17 mouse cellular contexts compared by ENCODE assay signal in the genomic region with DNA sequence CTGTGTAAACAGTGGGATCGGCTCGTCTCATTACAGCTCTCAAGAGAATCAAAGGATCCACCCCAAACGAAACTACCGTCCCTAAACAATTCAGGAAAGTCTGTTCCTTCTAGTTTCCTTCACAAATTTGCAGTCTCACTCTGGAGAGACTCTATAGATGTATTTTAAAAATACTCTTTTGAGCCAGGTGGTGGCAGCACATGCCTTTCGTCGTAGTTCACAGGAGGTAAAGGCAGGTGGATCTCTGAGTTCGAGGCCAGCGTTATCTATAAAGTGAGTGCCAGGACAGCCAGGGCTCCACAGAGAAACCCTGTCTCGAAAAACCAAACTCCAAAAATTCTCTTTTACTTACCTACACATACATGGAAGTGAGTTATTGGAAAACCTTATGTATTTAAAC. TPM values are rescaled to one million over a fixed set of nuclear protein-coding genes. Genes with fewer than 3 reads are reported as not detected.
DNase-seq lines count a peak whose midpoint lies in the region; ATAC-seq and TF ChIP-seq lines count a peak whose summit lies in the region.
"Had no signal": no experiment of that assay in that cellular context is flagged by ENCODE, and none has a peak within 500 bp of the region (broad histone marks: within the 10 kb centered on the region; RNA-seq: fewer than 3 reads in every experiment).

No protein-coding gene starts in this region.

- H3K4me3 ChIP-seq in layer of hippocampus, adult 2 months: no peak overlapping the region
- no peak overlapping the region for H3K4me3 ChIP-seq in MEL (ENCODE audit: control insufficient read depth in 1 of 2, insufficient read depth in 1 of 2, low read depth in 2 of 2, low read length in 2 of 2)
- no peak overlapping the region for H3K4me3 ChIP-seq in small intestine, adult 2 months (ENCODE audit: low read depth, low read length)
- no peak overlapping the region for H3K4me3 ChIP-seq in midbrain, embryonic 14.5 days (replicated peaks; ENCODE audit: low read depth, low read length)
- H3K4me3 ChIP-seq in midbrain, embryonic 11.5 days (ENCODE audit: low read depth, low read length): no peak overlapping the region
- H3K4me3 ChIP-seq: heart, embryonic 10.5 days; limb, embryonic 12.5 days; stomach, embryonic 15.5 days had no signal

- H3K27me3 ChIP-seq in MEL (ENCODE audit: control insufficient read depth in 1 of 2, insufficient read depth in 2 of 2, low read length in 2 of 2): no peaks in the 10 kb centered on the region
- no peaks in the 10 kb centered on the region for H3K27me3 ChIP-seq in small intestine, adult 2 months (ENCODE audit: control insufficient read depth, insufficient read depth, low read length)
- no peaks in the 10 kb centered on the region for H3K27me3 ChIP-seq in midbrain, embryonic 14.5 days (ENCODE audit: control insufficient read depth, insufficient read depth, low read length)
- no peaks in the 10 kb centered on the region for H3K27me3 ChIP-seq in midbrain, embryonic 11.5 days (ENCODE audit: control insufficient read depth, insufficient read depth, low read length)
- H3K27me3 ChIP-seq: limb, embryonic 12.5 days; stomach, embryonic 15.5 days had no signal

- H3K4me2 ChIP-seq in midbrain, embryonic 14.5 days (ENCODE audit: low read length): no peak overlapping the region
- H3K4me2 ChIP-seq in midbrain, embryonic 11.5 days: no peak overlapping the region
- H3K4me2 ChIP-seq: limb, embryonic 12.5 days; stomach, embryonic 15.5 days had no signal

- DNase-seq in layer of hippocampus, adult 2 months (ENCODE audit: low spot score in 2 of 2): no peak
- no peak for DNase-seq in layer of hippocampus, adult 9-11 months
- DNase-seq in CD4-positive helper T cell, adult 2 months (ENCODE audit: low read depth, low spot score): peak; percentile 8
- peak; percentile 34 for DNase-seq in MEL (ENCODE audit: low read depth, low spot score)
- DNase-seq in midbrain, embryonic 14.5 days: no peak
- no peak for DNase-seq in midbrain, embryonic 11.5 days (ENCODE audit: low spot score, missing footprints)
- DNase-seq: right cerebral cortex, postnatal 14 days had no signal

- H3K4me1 ChIP-seq in MEL (ENCODE audit: control insufficient read depth in 1 of 2, insufficient read depth in 2 of 2, low read length in 2 of 2): no peaks in the 10 kb centered on the region
- no peaks in the 10 kb centered on the region for H3K4me1 ChIP-seq in small intestine, adult 2 months (ENCODE audit: control insufficient read depth, insufficient read depth, insufficient read length, low read length)
- no peaks in the 10 kb centered on the region for H3K4me1 ChIP-seq in midbrain, embryonic 14.5 days (ENCODE audit: control insufficient read depth, insufficient read depth, low read length)
- H3K4me1 ChIP-seq in midbrain, embryonic 11.5 days (ENCODE audit: control insufficient read depth, insufficient read depth, low read length): no peaks in the 10 kb centered on the region
- H3K4me1 ChIP-seq: heart, embryonic 10.5 days; limb, embryonic 12.5 days; stomach, embryonic 15.5 days had no signal

- no peak for TF ChIP-seq EP300 in MEL (IDR thresholded peaks at IDR 0.05; ENCODE audit: low read depth in 1 of 2, low read length in 2 of 2)

- no peak for TF ChIP-seq POLR2A in MEL (IDR thresholded peaks at IDR 0.05; ENCODE audit: control insufficient read depth in 1 of 2, insufficient read depth in 1 of 2, low read depth in 1 of 2, low read length in 2 of 2, poor library complexity in 1 of 2)
- TF ChIP-seq POLR2A in small intestine, adult 2 months (IDR thresholded peaks at IDR 0.05; ENCODE audit: low read depth, low read length): no peak

- no peak for ATAC-seq in midbrain, embryonic 14.5 days (ENCODE audit: low FRiP score, low TSS enrichment)
- ATAC-seq in midbrain, embryonic 11.5 days (ENCODE audit: low FRiP score): no peak
- ATAC-seq: intestine, embryonic 16.5 days; midbrain, embryonic 16.5 days had no signal

- peak; percentile 52 for TF ChIP-seq CTCF in layer of hippocampus, adult 2 months (conservative IDR thresholded peaks at IDR 0.05)
- peak; percentile 18 to 53 (median 45); a peak in 5 of 6 replicates for TF ChIP-seq CTCF in MEL (IDR thresholded peaks at IDR 0.05 in 2 of 3, conservative IDR thresholded peaks at IDR 0.05 in 1 of 3; ENCODE audit: control insufficient read depth in 1 of 3, insufficient read depth in 1 of 3, low read depth in 2 of 3, low read length in 3 of 3, poor library complexity in 1 of 3, severe bottlenecking in 1 of 3)
- peak; percentile 14; the same call in 1 of the 2 replicates for TF ChIP-seq CTCF in small intestine, adult 2 months (IDR thresholded peaks at IDR 0.05; ENCODE audit: extremely low read depth, insufficient read length, insufficient replicate concordance, low read depth, low read length)

- no peak overlapping the region for H3K27ac ChIP-seq in layer of hippocampus, adult 2 months
- H3K27ac ChIP-seq in MEL (ENCODE audit: control insufficient read depth, low read depth, low read length): no peak overlapping the region
- no peak overlapping the region for H3K27ac ChIP-seq in small intestine, adult 2 months (ENCODE audit: insufficient read depth, low read depth, low read length)
- no peak overlapping the region for H3K27ac ChIP-seq in midbrain, embryonic 14.5 days (replicated peaks; ENCODE audit: low read depth, low read length)
- no peak overlapping the region for H3K27ac ChIP-seq in midbrain, embryonic 11.5 days (ENCODE audit: low read depth, low read length)
- H3K27ac ChIP-seq: heart, embryonic 10.5 days; limb, embryonic 12.5 days; stomach, embryonic 15.5 days had no signal

- WGBS in small intestine, adult 2 months: 47% methylated on average over 9 of the region's 9 CpGs
- 54% methylated on average over 9 of the region's 9 CpGs for WGBS in midbrain, embryonic 14.5 days
- WGBS in midbrain, embryonic 11.5 days: 52% methylated on average over 9 of the region's 9 CpGs

- H3K9me3 ChIP-seq in MEL (replicated peaks; ENCODE audit: insufficient read depth, low read length): no peaks in the 10 kb centered on the region
- H3K9me3 ChIP-seq in midbrain, embryonic 14.5 days (ENCODE audit: control insufficient read depth, low read length): peaks cover 7% of the 10 kb centered on the region; the same call in 1 of the 2 replicates
- no peaks in the 10 kb centered on the region; the same call in 1 of the 2 replicates for H3K9me3 ChIP-seq in midbrain, embryonic 11.5 days (ENCODE audit: control insufficient read depth, low read length)
- H3K9me3 ChIP-seq: stomach, embryonic 15.5 days had no signal

- TF ChIP-seq RAD21 in MEL (IDR thresholded peaks at IDR 0.05; ENCODE audit: low read depth, low read length): peak; percentile 58

- H3K36me3 ChIP-seq in MEL (ENCODE audit: control insufficient read depth in 1 of 2, insufficient read depth in 2 of 2, low read length in 2 of 2): peaks cover 0 to 5% of the 10 kb centered on the region in 2 experiments; a peak in 1 of 4 replicates
- peaks cover 14% of the 10 kb centered on the region for H3K36me3 ChIP-seq in small intestine, adult 2 months (ENCODE audit: control insufficient read depth, insufficient read depth, low read length)
- H3K36me3 ChIP-seq in midbrain, embryonic 14.5 days (ENCODE audit: control insufficient read depth, insufficient read depth, low read length): peaks cover 25% of the 10 kb centered on the region
- peaks cover 16% of the 10 kb centered on the region for H3K36me3 ChIP-seq in midbrain, embryonic 11.5 days (ENCODE audit: control insufficient read depth, insufficient read depth, low read length)

- no peak overlapping the region for H3K9ac ChIP-seq in MEL (ENCODE audit: control insufficient read depth, low read depth, low read length, poor library complexity, severe bottlenecking)
- H3K9ac ChIP-seq in midbrain, embryonic 14.5 days (replicated peaks; ENCODE audit: low read length): no peak overlapping the region
- H3K9ac ChIP-seq in midbrain, embryonic 11.5 days (ENCODE audit: low read length): no peak overlapping the region
- H3K9ac ChIP-seq: limb, embryonic 12.5 days; stomach, embryonic 15.5 days had no signal

- no peaks in the 10 kb centered on the region for H3K79me2 ChIP-seq in MEL (ENCODE audit: control insufficient read depth, insufficient read depth, low read length, poor library complexity)

RNA-seq across cellular contexts. Expression of gene Zfp952, which starts 15.4 kb away (rescaled TPM):
- 10 to 100 TPM; 17.9 to 19.0 TPM for total RNA-seq in layer of hippocampus, adult 2 months (2021)
- total RNA-seq in MEL (2012; rRNA removed): 3.2 and 4.7 TPM in 2 replicates
- 1 to 10 TPM in 1 of 2 experiments, not detected in 1; 2.9 TPM for polyA plus RNA-seq in MEL (2012; ENCODE audit: insufficient read depth in 1 of 2, insufficient read length in 2 of 2, low read depth in 1 of 2, low replicate concordance in 2 of 2, missing spikeins in 1 of 2)
- 0.65 and 0.79 TPM in 2 replicates for polyA plus RNA-seq in small intestine, adult 2 months (2012; rRNA removed)
- polyA plus RNA-seq in midbrain, embryonic 14.5 days (2014; fragmentation: Nextera tagmentation; extraction: Ambion mirVana): 20.2 and 24.2 TPM in 2 replicates
- 19.2 and 19.3 TPM in 2 replicates for polyA plus RNA-seq in midbrain, embryonic 11.5 days (2014; fragmentation: Nextera tagmentation; extraction: Ambion mirVana)

RNA-seq across cellular contexts. Expression of gene Zfp763, which starts 24.9 kb away (rescaled TPM):
- total RNA-seq in layer of hippocampus, adult 2 months (2021): 10 to 100 TPM; 19.3 to 21.9 TPM
- total RNA-seq in MEL (2012; rRNA removed): 1.4 and 1.5 TPM in 2 replicates
- 1 to 10 TPM in 1 of 2 experiments, not detected in 1; 1.3 TPM for polyA plus RNA-seq in MEL (2012; ENCODE audit: insufficient read depth in 1 of 2, insufficient read length in 2 of 2, low read depth in 1 of 2, low replicate concordance in 2 of 2, missing spikeins in 1 of 2)
- 0.05 and 0.09 TPM in 2 replicates for polyA plus RNA-seq in small intestine, adult 2 months (2012; rRNA removed)
- 30.1 and 35.7 TPM in 2 replicates for polyA plus RNA-seq in midbrain, embryonic 14.5 days (2014; fragmentation: Nextera tagmentation; extraction: Ambion mirVana)
- 22.8 and 25.4 TPM in 2 replicates for polyA plus RNA-seq in midbrain, embryonic 11.5 days (2014; fragmentation: Nextera tagmentation; extraction: Ambion mirVana)

RNA-seq across cellular contexts. Expression of gene Zfp472, which starts 42.7 kb away (rescaled TPM):
- total RNA-seq in layer of hippocampus, adult 2 months (2021): 1 to 10 TPM; 5.6 to 6.5 TPM
- 9.8 and 13.4 TPM in 2 replicates for total RNA-seq in MEL (2012; rRNA removed)
- 1 to 10 TPM in 1 of 2 experiments, not detected in 1; 7.1 TPM for polyA plus RNA-seq in MEL (2012; ENCODE audit: insufficient read depth in 1 of 2, insufficient read length in 2 of 2, low read depth in 1 of 2, low replicate concordance in 2 of 2, missing spikeins in 1 of 2)
- polyA plus RNA-seq in small intestine, adult 2 months (2012; rRNA removed): 0.18 and 0.25 TPM in 2 replicates
- 9.7 and 10.5 TPM in 2 replicates for polyA plus RNA-seq in midbrain, embryonic 14.5 days (2014; fragmentation: Nextera tagmentation; extraction: Ambion mirVana)
- 14.4 and 15.6 TPM in 2 replicates for polyA plus RNA-seq in midbrain, embryonic 11.5 days (2014; fragmentation: Nextera tagmentation; extraction: Ambion mirVana)

RNA-seq across cellular contexts. Expression of gene 4921501E09Rik, which starts 59.5 kb away (rescaled TPM):
- not detected for total RNA-seq in layer of hippocampus, adult 2 months (2021)
- total RNA-seq in MEL (2012; rRNA removed): not detected in 2 replicates
- not detected for polyA plus RNA-seq in MEL (2012; ENCODE audit: insufficient read depth in 1 of 2, insufficient read length in 2 of 2, low read depth in 1 of 2, low replicate concordance in 2 of 2, missing spikeins in 1 of 2)
- not detected in 2 replicates for polyA plus RNA-seq in small intestine, adult 2 months (2012; rRNA removed)
- polyA plus RNA-seq in midbrain, embryonic 14.5 days (2014; fragmentation: Nextera tagmentation; extraction: Ambion mirVana): not detected in 2 replicates
- not detected in 2 replicates for polyA plus RNA-seq in midbrain, embryonic 11.5 days (2014; fragmentation: Nextera tagmentation; extraction: Ambion mirVana)
- total RNA-seq: hematopoietic stem cell, adult 5-6 weeks; layer of hippocampus, adult 18-20 months had no signal
- polyA plus RNA-seq: heart, embryonic 10.5 days; intestine, embryonic 16.5 days; limb, embryonic 12.5 days; lung, embryonic 16.5 days; midbrain, embryonic 16.5 days; neural tube, embryonic 14.5 days; stomach, embryonic 15.5 days had no signal

Comparison
In these comparisons a context has a peak if more than half of its experiments do, and no peak if none do; other contexts are left out.
1. DNase-seq: peak in CD4-positive helper T cell, adult 2 months (single experiment) and MEL (single experiment); none in layer of hippocampus, adult 2 months (0 of 2), layer of hippocampus, adult 9-11 months (single experiment), midbrain, embryonic 14.5 days (single experiment) and midbrain, embryonic 11.5 days (single experiment).
2. RNA of gene Zfp763, which starts 24.9 kb away (polyA plus RNA-seq): 30.1 to 35.7 TPM in midbrain, embryonic 14.5 days and 22.8 to 25.4 TPM in midbrain, embryonic 11.5 days; 1.3 TPM in MEL and 0.05 to 0.09 TPM in small intestine, adult 2 months; every median in the first group is over 10 times any median in the second.
3. Peak in every context shown above with its lines, with median percentiles within 50 percentile points of each other: CTCF ChIP-seq.